Comparison of ENCODE assay signal across 8 mouse cellular contexts in the genomic region with DNA sequence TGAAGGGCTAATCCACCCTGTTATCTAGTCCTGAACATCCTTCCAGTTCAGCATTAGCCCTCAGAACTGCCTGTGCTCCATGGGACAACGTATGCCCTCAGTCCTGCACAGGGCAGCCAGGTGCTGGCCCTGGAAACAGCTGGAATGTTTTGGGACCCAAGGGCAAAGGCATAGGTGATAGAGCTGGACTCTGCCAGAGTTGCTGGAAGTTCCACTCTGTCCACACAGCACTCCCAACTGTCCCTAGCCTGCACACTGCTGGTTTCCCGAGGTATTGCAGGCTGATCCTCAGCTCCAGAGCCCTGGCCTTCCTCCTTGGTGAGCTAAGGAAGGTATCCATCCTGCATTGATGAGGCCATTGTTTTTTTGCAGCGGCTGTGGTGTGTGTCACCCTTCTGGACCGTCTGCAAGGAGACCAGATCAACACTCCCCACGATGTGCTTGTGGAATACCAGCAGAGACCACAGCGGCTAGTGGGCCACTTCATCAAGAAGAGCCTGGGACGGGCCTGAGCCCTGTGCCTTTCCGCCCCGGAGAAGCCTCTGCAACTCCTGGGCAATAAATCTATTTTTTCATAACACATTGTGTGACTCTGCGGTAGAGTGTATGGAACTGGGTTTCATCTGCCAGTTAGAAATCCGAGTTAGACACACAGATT. TPM values are rescaled to one million over a fixed set of nuclear protein-coding genes. Genes with fewer than 3 reads are reported as not detected.
DNase-seq lines count a peak whose midpoint lies in the region; ATAC-seq lines count a peak whose summit lies in the region.

No protein-coding gene starts in this region.

- 68% methylated on average over 11 of the region's 11 CpGs for WGBS in heart, embryonic 15.5 days
- 68% methylated on average over 11 of the region's 11 CpGs for WGBS in heart, embryonic 10.5 days
- 73% methylated on average over 11 of the region's 11 CpGs for WGBS in kidney, embryonic 14.5 days
- WGBS in midbrain, embryonic 16.5 days, result 76% methylated on average over 11 of the region's 11 CpGs

- ATAC-seq in heart, embryonic 15.5 days (replicated peaks; ENCODE audit: insufficient number of reproducible peaks, insufficient read depth, low FRiP score, low read depth), result 0 out of 2 replicates have a peak, but pooled peaks have one; percentile 44
- ATAC-seq in kidney, embryonic 14.5 days (ENCODE audit: low FRiP score, low TSS enrichment), result peak; percentile 64
- peak; percentile 30; the same call in 1 of the 2 replicates for ATAC-seq in midbrain, embryonic 16.5 days

- H3K27ac ChIP-seq in heart, embryonic 15.5 days, result no peak overlapping the region
- H3K27ac ChIP-seq in heart, embryonic 10.5 days, result no peak overlapping the region
- no peak overlapping the region for H3K27ac ChIP-seq in kidney, embryonic 14.5 days (ENCODE audit: low read depth, low read length)
- no peak overlapping the region for H3K27ac ChIP-seq in midbrain, embryonic 16.5 days (ENCODE audit: low read length)

- peaks cover 4% of the 10 kb centered on the region; the same call in 1 of the 2 replicates for H3K36me3 ChIP-seq in heart, embryonic 15.5 days
- 0 out of 2 replicates have a peak, but pooled peaks cover 1% of the 10 kb centered on the region for H3K36me3 ChIP-seq in heart, embryonic 10.5 days
- H3K36me3 ChIP-seq in kidney, embryonic 14.5 days (ENCODE audit: control insufficient read depth, insufficient read depth, low read length), result no peaks in the 10 kb centered on the region
- no peaks in the 10 kb centered on the region for H3K36me3 ChIP-seq in midbrain, embryonic 16.5 days (ENCODE audit: control insufficient read depth, insufficient read depth, low read length)

- no peak overlapping the region for H3K4me2 ChIP-seq in heart, embryonic 15.5 days
- H3K4me2 ChIP-seq in kidney, embryonic 14.5 days (replicated peaks; ENCODE audit: low read depth, low read length), result no peak overlapping the region
- no peak overlapping the region for H3K4me2 ChIP-seq in midbrain, embryonic 16.5 days (ENCODE audit: low read length)

- DNase-seq in heart, embryonic 10.5 days (ENCODE audit: low spot score), result no peak
- DNase-seq in R1 (ENCODE audit: low read depth, low spot score), result peak; percentile 80
- no peak for DNase-seq in layer of hippocampus, adult 9-11 months
- no peak for DNase-seq in T-cell, adult 2 months (ENCODE audit: low spot score)
- DNase-seq in right cerebral cortex, postnatal 4 days, result no peak

- H3K4me3 ChIP-seq in heart, embryonic 15.5 days, result no peak overlapping the region
- H3K4me3 ChIP-seq in heart, embryonic 10.5 days, result no peak overlapping the region
- no peak overlapping the region for H3K4me3 ChIP-seq in kidney, embryonic 14.5 days (ENCODE audit: low read length)
- H3K4me3 ChIP-seq in midbrain, embryonic 16.5 days (ENCODE audit: low read depth, low read length), result no peak overlapping the region

- no peak overlapping the region for H3K9ac ChIP-seq in heart, embryonic 15.5 days
- H3K9ac ChIP-seq in kidney, embryonic 14.5 days (ENCODE audit: low read depth, low read length), result no peak overlapping the region
- no peak overlapping the region for H3K9ac ChIP-seq in midbrain, embryonic 16.5 days (ENCODE audit: low read depth, low read length)

- H3K4me1 ChIP-seq in heart, embryonic 15.5 days (replicated peaks), result no peaks in the 10 kb centered on the region
- no peaks in the 10 kb centered on the region for H3K4me1 ChIP-seq in heart, embryonic 10.5 days
- H3K4me1 ChIP-seq in kidney, embryonic 14.5 days (ENCODE audit: control insufficient read depth, insufficient read depth, low read length), result no peaks in the 10 kb centered on the region
- H3K4me1 ChIP-seq in midbrain, embryonic 16.5 days (ENCODE audit: control insufficient read depth, insufficient read depth, low read length), result no peaks in the 10 kb centered on the region

- no peaks in the 10 kb centered on the region for H3K27me3 ChIP-seq in heart, embryonic 15.5 days
- H3K27me3 ChIP-seq in heart, embryonic 10.5 days (ENCODE audit: insufficient read depth, poor library complexity, severe bottlenecking), result no peaks in the 10 kb centered on the region
- no peaks in the 10 kb centered on the region for H3K27me3 ChIP-seq in kidney, embryonic 14.5 days (ENCODE audit: control insufficient read depth, insufficient read depth, low read length)
- H3K27me3 ChIP-seq in midbrain, embryonic 16.5 days (ENCODE audit: control insufficient read depth, insufficient read depth, low read depth, low read length), result no peaks in the 10 kb centered on the region

- no peaks in the 10 kb centered on the region for H3K9me3 ChIP-seq in heart, embryonic 15.5 days (replicated peaks)
- no peaks in the 10 kb centered on the region for H3K9me3 ChIP-seq in heart, embryonic 10.5 days
- H3K9me3 ChIP-seq in kidney, embryonic 14.5 days (ENCODE audit: control insufficient read depth, low read length), result no peaks in the 10 kb centered on the region
- H3K9me3 ChIP-seq in midbrain, embryonic 16.5 days (replicated peaks; ENCODE audit: control insufficient read depth, low read length, poor library complexity, severe bottlenecking), result no peaks in the 10 kb centered on the region

RNA-seq across cellular contexts. Expression of a gene that starts 17.8 kb away (rescaled TPM):
- polyA plus RNA-seq in heart, embryonic 15.5 days (2015; fragmentation: Nextera tagmentation; extraction: Ambion mirVana), result 33.6 and 37.9 TPM in 2 replicates
- 11.9 and 18.4 TPM in 2 replicates for polyA plus RNA-seq in heart, embryonic 10.5 days (2016; fragmentation: Nextera tagmentation; extraction: Ambion mirVana)
- polyA plus RNA-seq in kidney, embryonic 14.5 days (2014; fragmentation: Nextera tagmentation; extraction: Ambion mirVana), result 8.6 and 10.4 TPM in 2 replicates
- 1.8 and 2.4 TPM in 2 replicates for polyA plus RNA-seq in midbrain, embryonic 16.5 days (2015; fragmentation: Nextera tagmentation; extraction: Ambion mirVana)

RNA-seq across cellular contexts. Expression of a gene that starts 56.0 kb away (rescaled TPM):
- polyA plus RNA-seq in heart, embryonic 15.5 days (2015; fragmentation: Nextera tagmentation; extraction: Ambion mirVana), result 0.01 and 0.03 TPM in 2 replicates
- 0.01 TPM in 1 of 2 replicates, not detected in the other for polyA plus RNA-seq in heart, embryonic 10.5 days (2016; fragmentation: Nextera tagmentation; extraction: Ambion mirVana)
- polyA plus RNA-seq in kidney, embryonic 14.5 days (2014; fragmentation: Nextera tagmentation; extraction: Ambion mirVana), result 0.01 and 0.11 TPM in 2 replicates
- 0.01 and 0.04 TPM in 2 replicates for polyA plus RNA-seq in midbrain, embryonic 16.5 days (2015; fragmentation: Nextera tagmentation; extraction: Ambion mirVana)
